Mouse (Mus musculus) retina, embryonic 14.5 days (tissue): ENCODE data around the gene Tcl1b5.
"Not testable (repeated sequence)": the region's sequence is repeated elsewhere in the genome, so short reads cannot be mapped to it uniquely, and the experiment has no call there.

Experiments used
- DNase-seq: peaks from one replicate; pipeline ENCODE4 v3.0.0-alpha.2; 2015; ENCODE audit warnings: low spot score

Gene Tcl1b5

GRCm38 (mm10) chr12:105176044-105176443 lies at the start of gene Tcl1b5:
Tcl1b5 (plus strand) TSS chr12:105176344.
- DNase-seq = not testable (repeated sequence)

- no peak for DNase-seq
Observed at GRCm38 (mm10) chr12:105126516-105126915, 49.6 kb upstream of the Tcl1b5 start.

DNA sequence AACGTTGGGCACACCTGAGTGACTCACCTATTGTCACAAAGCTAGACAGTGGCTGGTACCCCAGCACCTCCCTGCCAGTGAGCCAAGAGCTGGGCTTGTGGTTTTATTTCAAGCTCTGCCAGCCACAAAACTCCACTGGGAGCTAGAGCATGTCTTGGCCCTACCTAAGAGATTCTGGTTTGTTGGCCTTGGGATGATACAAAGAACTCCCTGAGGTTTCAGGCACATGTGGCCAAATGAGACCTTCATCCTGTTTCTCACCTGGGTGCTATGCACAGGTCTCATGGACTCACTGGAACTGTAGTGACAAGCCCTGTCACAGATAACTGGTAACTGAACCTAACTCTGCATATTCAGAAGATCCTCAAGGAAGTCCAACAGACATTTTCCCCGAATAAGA lies 48.5 kb upstream of the Tcl1b5 start:
- DNase-seq = no peak

GRCm38 (mm10) chr12:105129494-105130205 lies 46.5 kb upstream of the Tcl1b5 start:
- DNase-seq = not testable (repeated sequence)

DNA sequence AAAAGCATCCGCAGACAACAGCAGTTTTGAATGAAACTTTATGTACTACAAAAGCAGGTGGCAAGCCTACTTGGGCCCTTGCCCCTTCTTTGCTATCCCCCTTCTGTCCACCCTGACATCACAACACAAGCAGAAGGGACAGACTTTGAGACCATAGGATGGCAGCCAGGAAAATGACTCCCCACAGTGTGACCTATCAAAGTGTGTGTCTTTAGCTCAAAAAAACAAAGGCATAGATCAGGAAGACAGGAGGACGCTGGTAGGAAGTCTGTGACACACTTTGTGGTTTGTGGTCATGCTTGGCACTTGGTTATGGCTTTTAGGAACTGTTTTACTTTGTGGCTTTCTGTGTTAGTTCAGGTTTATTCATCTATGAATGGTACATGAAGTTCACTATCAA lies 42.0 kb upstream of the Tcl1b5 start:
- not testable (repeated sequence) for DNase-seq

DNA sequence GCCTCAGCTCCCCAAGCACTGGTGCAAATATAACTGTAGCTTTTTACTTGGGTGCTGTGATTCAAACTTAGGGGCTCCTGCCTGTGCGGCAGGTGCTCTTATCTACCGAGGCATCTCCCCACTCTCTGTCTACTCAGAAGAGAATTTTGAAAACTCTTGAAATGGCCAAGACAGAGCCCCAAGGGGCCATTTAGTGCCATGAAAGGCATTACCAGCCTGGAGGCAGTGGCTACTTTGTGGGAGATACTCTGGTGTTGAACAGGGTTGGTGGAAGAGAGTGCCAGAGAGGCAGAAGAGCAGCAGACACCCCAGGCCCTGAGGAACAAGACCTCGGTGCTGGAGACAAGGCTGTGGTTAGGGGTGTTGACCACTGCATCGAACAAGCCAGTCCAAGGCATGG lies 41.3 kb upstream of the Tcl1b5 start:
- DNase-seq = not testable (repeated sequence)

DNA sequence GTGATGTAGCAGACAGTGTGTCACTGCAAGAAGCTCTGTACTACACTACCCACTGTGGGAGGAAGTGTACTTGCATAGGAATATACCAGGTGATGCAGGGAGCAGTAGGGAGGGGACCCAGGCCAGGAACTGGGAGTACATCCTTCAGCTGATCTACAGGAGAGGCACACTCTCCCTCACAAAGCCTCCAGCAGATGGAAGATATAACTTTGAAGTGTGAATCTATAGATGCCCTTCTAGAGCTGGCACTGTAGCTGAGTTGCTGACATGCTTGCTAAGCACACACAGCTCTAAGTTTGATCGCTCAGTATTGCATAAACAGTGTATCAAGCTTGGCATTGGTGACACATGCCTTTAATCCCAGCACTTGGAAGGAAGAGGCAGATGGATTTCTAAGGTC lies 38.4 kb upstream of the Tcl1b5 start:
- not testable (repeated sequence) for DNase-seq

DNA sequence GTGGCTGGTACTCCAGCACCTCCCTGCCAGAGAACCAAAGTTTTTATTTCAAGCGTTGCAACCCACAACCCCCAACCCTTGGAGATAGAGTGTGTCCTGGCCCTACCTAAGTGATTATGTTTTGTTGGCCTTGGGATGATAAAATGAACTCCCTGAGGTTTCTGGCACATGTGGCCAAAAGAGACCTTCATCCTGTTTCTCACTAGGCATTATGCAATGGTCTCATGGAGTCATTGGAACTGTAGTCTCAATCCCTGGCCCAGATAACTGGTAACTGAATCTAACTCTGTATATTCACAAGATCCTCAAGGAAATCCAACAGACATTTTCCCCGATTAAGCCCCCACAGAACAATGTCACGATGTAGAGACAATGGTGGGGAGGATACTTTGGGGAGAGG lies 33.0 kb upstream of the Tcl1b5 start:
- DNase-seq = no peak

- DNase-seq = not testable (repeated sequence)
Observed at GRCm38 (mm10) chr12:105144928-105145327, 31.2 kb upstream of the Tcl1b5 start.

DNA sequence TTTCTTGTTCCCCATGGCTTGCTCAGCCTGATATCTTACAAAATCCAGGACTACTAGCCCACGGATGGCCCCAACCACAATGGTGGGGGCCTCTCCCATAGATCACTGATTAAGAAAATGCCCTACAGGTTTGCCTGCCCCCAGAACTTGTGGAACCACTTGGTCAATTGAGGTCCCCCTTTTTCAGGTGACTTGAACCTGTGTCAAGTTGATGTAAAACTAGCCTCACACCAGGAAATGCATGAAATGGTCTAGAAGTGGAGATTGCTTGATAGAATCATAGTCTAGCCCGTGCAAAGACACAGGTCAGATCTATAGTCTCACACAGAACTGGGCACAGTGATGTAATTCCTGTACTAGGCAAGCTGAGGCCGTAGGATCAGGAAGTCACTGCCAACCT lies 30.4 kb upstream of the Tcl1b5 start, which contains the start of gene Tcl1b2:
Tcl1b2 (plus strand) TSS at position 301 of the 400 bp plus-strand sequence.
- DNase-seq = no peak

GRCm38 (mm10) chr12:105155286-105155685 lies 20.9 kb upstream of the Tcl1b5 start:
- not testable (repeated sequence) for DNase-seq

DNA sequence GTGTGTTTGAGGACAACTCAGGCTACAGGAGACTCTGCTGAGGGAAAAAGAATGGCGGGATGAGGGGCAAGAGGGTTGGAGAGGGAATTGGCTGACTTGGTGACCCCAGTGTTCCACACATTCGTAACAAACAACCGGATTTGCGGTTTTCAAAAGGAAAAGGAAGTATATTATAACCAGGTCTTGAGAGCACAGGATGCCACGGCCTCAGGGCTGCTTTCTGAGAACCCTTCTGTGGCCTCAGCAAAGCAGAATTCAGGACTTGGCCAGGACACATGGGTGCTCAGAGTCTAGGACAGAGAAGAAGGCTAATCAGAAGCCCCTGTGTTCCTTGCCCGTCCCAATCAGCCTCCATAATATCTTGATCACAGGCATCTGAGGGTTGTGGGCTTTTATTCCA lies 17.3 kb upstream of the Tcl1b5 start:
- no peak for DNase-seq

- no peak for DNase-seq
Observed at GRCm38 (mm10) chr12:105159390-105159789, 16.8 kb upstream of the Tcl1b5 start, which contains the start of gene Tcl1b1. Tcl1b1 (plus strand) TSS chr12:105159690.

GRCm38 (mm10) chr12:105166734-105167133 lies 9.4 kb upstream of the Tcl1b5 start:
- DNase-seq = no peak

GRCm38 (mm10) chr12:105173366-105173765 lies 2.8 kb upstream of the Tcl1b5 start:
- no peak for DNase-seq

GRCm38 (mm10) chr12:105174318-105174717 lies 1.8 kb upstream of the Tcl1b5 start:
- peak; percentile 6 for DNase-seq

DNA sequence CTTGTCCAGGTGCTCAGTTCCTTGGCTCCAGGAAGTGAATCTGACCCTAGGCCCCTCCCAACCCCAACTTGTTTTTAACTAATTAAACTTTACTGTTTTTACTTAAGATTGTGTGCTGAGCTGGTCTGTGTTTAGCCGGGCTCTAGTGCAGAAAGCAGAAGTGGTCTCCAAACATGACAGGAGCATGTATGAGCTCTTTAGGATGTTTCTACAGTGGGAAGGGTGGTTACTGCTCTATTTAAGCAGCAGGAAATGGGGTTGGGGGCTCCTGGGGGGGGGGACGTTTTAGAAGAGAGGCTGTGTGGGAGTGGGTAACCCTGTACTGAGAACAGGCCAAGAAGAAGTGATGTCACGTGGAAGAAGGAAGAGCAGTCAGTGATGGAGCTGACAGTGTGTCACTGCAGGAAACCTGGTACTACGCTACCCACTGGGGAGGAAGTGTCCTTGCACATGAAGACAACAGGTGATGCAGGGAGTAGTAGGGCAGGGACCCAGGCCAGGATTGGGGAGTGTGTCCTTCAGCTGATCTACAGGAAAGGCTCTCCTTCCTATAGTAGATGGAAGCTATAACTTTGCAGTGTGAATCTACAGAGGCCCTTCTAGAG lies 5.0 kb downstream of the Tcl1b5 start:
- not testable (repeated sequence) for DNase-seq

DNA sequence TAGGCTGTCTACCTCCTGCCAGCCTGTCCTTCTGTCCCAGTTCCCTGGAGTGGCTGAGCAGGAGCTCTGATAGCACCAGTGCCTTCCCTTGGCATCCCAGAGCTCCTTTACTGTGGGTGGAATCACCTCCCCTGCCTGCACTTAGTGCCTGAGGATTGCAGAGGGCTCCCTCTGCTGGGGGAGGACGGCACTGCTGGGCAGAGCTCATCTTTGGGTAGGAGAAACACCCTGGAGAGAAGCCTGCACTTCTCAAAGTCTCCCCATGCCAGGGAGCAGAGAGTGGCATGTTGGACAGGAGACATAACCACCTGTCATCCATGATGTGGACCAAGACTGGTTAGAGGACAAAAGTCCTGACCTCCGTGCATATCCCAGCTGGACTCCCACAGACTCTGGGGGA lies 12.8 kb downstream of the Tcl1b5 start:
- not testable (repeated sequence) for DNase-seq

- not testable (repeated sequence) for DNase-seq
Observed at GRCm38 (mm10) chr12:105190743-105191142, 14.6 kb downstream of the Tcl1b5 start, which contains the start of gene Tcl1b3. Tcl1b3 (plus strand) TSS chr12:105191043.

- peak; percentile 5 for DNase-seq
Observed at GRCm38 (mm10) chr12:105199684-105200497, 23.7 kb downstream of the Tcl1b5 start.

DNA sequence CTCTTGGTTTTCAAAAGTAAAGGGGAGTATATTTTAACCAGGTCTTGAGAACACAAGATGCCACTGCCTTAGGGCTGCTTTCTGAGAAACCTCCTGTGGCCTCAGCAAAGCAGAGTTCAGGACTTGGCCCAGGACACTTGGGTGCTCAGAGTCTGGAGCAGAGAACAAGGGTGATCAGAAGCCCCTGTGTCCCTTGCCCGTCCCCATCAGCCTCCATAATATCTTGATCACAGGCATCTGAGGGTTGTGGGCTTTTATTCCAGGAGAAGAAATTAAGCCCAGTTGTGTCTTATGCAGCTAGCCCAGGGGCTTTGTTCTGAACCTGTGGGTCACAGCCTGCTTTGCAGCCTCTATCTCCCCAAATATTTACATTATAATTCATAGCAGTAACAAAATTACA lies 25.5 kb downstream of the Tcl1b5 start, which contains the start of gene Tcl1b4:
Tcl1b4 (plus strand) TSS at position 301 of the 400 bp plus-strand sequence.
- DNase-seq = not testable (repeated sequence)

DNA sequence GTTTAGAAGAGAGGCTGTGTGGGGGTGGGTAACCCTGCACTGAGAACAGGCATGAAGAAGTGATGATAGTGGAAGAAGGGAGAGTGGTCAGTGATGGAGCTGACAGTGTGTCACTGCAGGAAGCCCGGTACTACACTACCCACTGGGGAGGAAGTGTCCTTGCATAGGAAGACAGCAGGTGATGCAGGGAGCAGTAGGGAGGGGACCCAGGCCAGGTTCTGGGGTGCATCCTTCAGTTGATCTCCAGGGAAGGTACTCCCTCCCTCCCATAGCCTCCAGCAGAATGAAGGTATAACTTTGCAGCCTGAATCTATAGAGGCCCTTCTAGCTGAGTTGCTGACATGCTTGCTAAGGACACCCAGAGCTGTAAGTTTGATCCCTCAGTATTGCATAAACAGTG lies 30.9 kb downstream of the Tcl1b5 start:
- DNase-seq = no peak
